Mouse (Mus musculus) midbrain, embryonic 13.5 days (tissue): ENCODE results near the gene Slc44a4. TPM values are rescaled to one million over a fixed set of nuclear protein-coding genes. Genes with fewer than 3 reads are reported as not detected.
"Not testable (repeated sequence)": the region's sequence is repeated elsewhere in the genome, so short reads cannot be mapped to it uniquely, and the experiment has no call there.

Experiments
- ATAC-seq: fragments of 200-750 bp; cut with Nextera tagmentation; 2 replicates; pipeline ENCODE4 v1.8.0; 2017; ENCODE audit warnings: mild to moderate bottlenecking, moderate TSS enrichment, moderate library complexity
- H3K27ac ChIP-seq: fragments of 300-500 bp; sonication (generic); 2 replicates; pipeline ENCODE4 v1.5.1; 2015; ENCODE audit warnings: inconsistent platforms, mild to moderate bottlenecking, moderate library complexity
- H3K27me3 ChIP-seq: fragments of 300-500 bp; sonication (generic); 2 replicates; pipeline ENCODE4 v1.6.1; 2015; ENCODE audit warnings: mild to moderate bottlenecking, inconsistent platforms
- H3K36me3 ChIP-seq: fragments of 300-500 bp; sonication (generic); 2 replicates; pipeline ENCODE4 v1.6.1; 2015; ENCODE audit warnings: mild to moderate bottlenecking, inconsistent platforms
- H3K4me1 ChIP-seq: fragments of 300-500 bp; sonication (generic); replicated peaks from 2 replicates; pipeline ENCODE4 v1.6.1; 2015; ENCODE audit warnings: inconsistent platforms
- H3K4me2 ChIP-seq: fragments of 300-500 bp; sonication (generic); replicated peaks from 2 replicates; pipeline ENCODE4 v1.6.1; 2015; ENCODE audit warnings: moderate library complexity, mild to moderate bottlenecking, inconsistent platforms
- H3K4me3 ChIP-seq: fragments of 300-500 bp; sonication (generic); replicated peaks from 2 replicates; pipeline ENCODE4 v1.5.1; 2015; ENCODE audit warnings: mild to moderate bottlenecking, inconsistent platforms
- H3K9ac ChIP-seq: fragments of 300-500 bp; sonication (generic); replicated peaks from 2 replicates; pipeline ENCODE4 v1.6.1; 2015; ENCODE audit warnings: mild to moderate bottlenecking, inconsistent platforms
- H3K9me3 ChIP-seq: fragments of 300-500 bp; sonication (generic); 2 replicates; pipeline ENCODE4 v1.6.1; 2016; ENCODE audit warnings: mild to moderate bottlenecking, inconsistent platforms
- WGBS: fragments of 180-500 bp; shearing (Covaris S2); methylation state at CpG from one replicate; pipeline ENCODE4 v1.1.7; 2015; 5-methylcytosine and 5-hydroxymethylcytosine counted together
- polyA plus RNA-seq: library from polyadenylated mRNA; unstranded; fragments of >200 nt; fragmentation: Nextera tagmentation; extraction: Ambion mirVana; gene quantifications from 2 replicates; pipeline ENCODE4 v1.2.1, GENCODE M21; 2015

Gene Slc44a4
- polyA plus RNA-seq, 1 experiment from 2014 or later = not detected

- not testable (repeated sequence) for H3K4me2 ChIP-seq, H3K4me3 ChIP-seq, H3K27me3 ChIP-seq, ATAC-seq, H3K27ac ChIP-seq, H3K9me3 ChIP-seq, H3K9ac ChIP-seq
- Histone ChIP-seq H3K36me3 (peaks cover 58% of the 10 kb centered on the region), H3K4me1 (peaks cover 29% of the 10 kb centered on the region)
- WGBS = 97% methylated on average over 9 of the region's 10 CpGs
Observed at GRCm38 (mm10) chr17:34901948-34902347, 12.3 kb upstream of the Slc44a4 start.

DNA sequence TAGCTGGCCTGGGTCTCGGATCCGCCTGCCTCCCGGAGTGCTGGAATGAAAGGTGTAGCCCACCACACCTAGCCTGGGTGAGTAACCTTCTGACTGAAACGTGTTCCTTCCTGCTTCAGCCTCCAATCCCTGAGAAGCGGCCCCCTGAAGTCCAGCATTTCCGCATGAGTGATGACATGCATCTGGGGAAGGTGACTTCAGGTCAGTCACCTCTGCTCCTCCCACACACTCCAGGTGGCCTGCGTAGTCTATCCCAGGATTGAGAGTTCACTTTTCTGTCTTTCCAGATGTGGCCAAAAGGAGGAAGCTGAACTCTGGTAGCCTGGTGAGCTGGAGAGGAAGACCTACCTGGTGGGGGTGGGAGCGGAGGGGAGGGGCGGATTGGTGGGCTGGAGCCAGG, 11.4 kb upstream of the Slc44a4 start:
- no peak for ATAC-seq
- Histone ChIP-seq H3K27me3 (no peaks in the 10 kb centered on the region), H3K4me2 (no peak overlapping the region), H3K36me3 (peaks cover 68% of the 10 kb centered on the region), H3K4me1 (peaks cover 19% of the 10 kb centered on the region), H3K4me3 (no peak overlapping the region), H3K9me3 (no peaks in the 10 kb centered on the region), H3K9ac (no peak overlapping the region), H3K27ac (no peak overlapping the region)
- 91% methylated on average over 9 of the region's 9 CpGs for WGBS

DNA sequence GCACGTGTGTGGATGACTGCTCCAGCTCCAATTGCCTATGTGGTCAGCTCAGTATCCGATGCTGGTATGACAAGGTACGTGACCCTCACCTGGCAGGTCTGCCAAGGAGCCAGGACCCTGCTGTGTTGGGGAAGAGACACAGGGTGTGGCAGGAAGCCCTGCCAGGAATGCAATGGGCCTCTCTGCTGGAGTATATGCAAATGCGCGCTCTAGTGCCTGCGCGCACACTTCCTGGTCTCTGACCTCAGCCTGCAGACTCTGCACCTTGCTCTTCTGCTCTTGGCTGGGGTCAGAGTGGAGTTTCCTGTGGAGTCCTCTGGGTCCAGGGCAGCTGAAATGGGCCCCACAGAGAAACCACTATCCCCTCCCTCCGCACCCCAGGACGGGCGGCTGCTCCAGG, 3.3 kb upstream of the Slc44a4 start:
- Histone ChIP-seq H3K36me3 (peaks cover 82% of the 10 kb centered on the region), H3K4me1 (no peaks in the 10 kb centered on the region), H3K4me3 (no peak overlapping the region), H3K4me2 (no peak overlapping the region), H3K9me3 (no peaks in the 10 kb centered on the region), H3K27ac (no peak overlapping the region), H3K27me3 (no peaks in the 10 kb centered on the region), H3K9ac (no peak overlapping the region)
- WGBS = 95% methylated on average over 10 of the region's 10 CpGs
- no peak for ATAC-seq

GRCm38 (mm10) chr17:34911945-34912351, 2.3 kb upstream of the Slc44a4 start:
- Histone ChIP-seq H3K27me3 (no peaks in the 10 kb centered on the region), H3K9ac (no peak overlapping the region), H3K4me1 (no peaks in the 10 kb centered on the region), H3K27ac (no peak overlapping the region), H3K4me2 (no peak overlapping the region), H3K36me3 (peaks cover 72% of the 10 kb centered on the region), H3K4me3 (no peak overlapping the region), H3K9me3 (no peaks in the 10 kb centered on the region)
- ATAC-seq = peak; percentile 69
- 43% methylated on average over 5 of the region's 5 CpGs for WGBS

DNA sequence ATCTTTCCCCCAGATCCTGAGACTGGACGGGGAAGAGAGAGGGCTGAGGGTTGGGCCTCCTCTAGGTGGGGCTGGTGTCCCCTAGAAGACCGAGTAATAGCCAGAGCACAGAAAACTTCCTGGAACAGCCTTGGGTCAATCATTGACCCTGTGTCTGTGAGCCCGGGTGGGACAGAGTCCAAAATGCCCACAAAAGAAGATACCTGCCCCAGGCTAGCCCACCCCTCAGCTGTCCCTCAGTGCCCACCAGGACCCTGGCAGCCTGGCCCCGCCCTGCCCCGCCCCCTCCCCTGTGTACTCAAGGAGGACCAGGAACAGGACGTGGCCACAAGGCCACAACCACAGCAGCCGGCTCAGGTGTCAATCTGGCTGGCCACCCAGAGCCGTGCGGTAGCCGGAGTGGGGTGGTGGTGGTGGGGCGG, 1.2 kb downstream of the Slc44a4 start:
- H3K36me3 ChIP-seq = peaks cover 38% of the 10 kb centered on the region
- H3K4me2 ChIP-seq = no peak overlapping the region
- no peaks in the 10 kb centered on the region for H3K4me1 ChIP-seq
- H3K4me3 ChIP-seq = no peak overlapping the region
- no peaks in the 10 kb centered on the region for H3K9me3 ChIP-seq
- no peak overlapping the region for H3K27ac ChIP-seq
- 24% methylated on average over 11 of the region's 11 CpGs for WGBS
- peak overlapping the region; percentile 32; the same call in 1 of the 2 replicates for H3K9ac ChIP-seq
- H3K27me3 ChIP-seq = no peaks in the 10 kb centered on the region
- ATAC-seq = no peak

GRCm38 (mm10) chr17:34916316-34916715, 2.0 kb downstream of the Slc44a4 start:
- 83% methylated on average over 5 of the region's 5 CpGs for WGBS
- no peak overlapping the region for H3K4me3 ChIP-seq
- ATAC-seq = no peak
- H3K4me1 ChIP-seq = no peaks in the 10 kb centered on the region
- no peak overlapping the region for H3K9ac ChIP-seq
- H3K27ac ChIP-seq = no peak overlapping the region
- no peaks in the 10 kb centered on the region for H3K27me3 ChIP-seq
- H3K9me3 ChIP-seq = no peaks in the 10 kb centered on the region
- peaks cover 29% of the 10 kb centered on the region for H3K36me3 ChIP-seq
- no peak overlapping the region for H3K4me2 ChIP-seq

DNA sequence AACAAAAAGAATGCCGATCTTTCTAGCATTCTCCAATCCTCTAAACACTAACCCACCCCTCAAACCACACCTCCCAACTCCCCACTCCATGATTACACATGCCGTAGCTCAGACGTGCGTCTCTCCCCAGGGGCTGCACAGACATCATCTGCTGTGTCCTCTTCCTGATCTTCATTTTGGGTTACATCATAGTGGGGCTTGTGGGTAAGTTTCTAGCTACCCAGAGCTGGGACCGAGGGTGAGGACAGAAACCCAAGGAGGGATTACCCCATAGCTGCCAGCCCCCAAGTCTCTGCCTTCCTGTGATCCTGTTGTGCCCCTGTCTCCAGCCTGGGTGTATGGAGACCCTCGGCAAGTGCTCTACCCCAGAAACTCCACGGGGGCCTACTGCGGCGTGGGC, 2.9 kb downstream of the Slc44a4 start:
- Histone ChIP-seq H3K36me3 (peaks cover 20% of the 10 kb centered on the region), H3K4me3 (no peak overlapping the region), H3K9ac (no peak overlapping the region), H3K27ac (no peak overlapping the region), H3K27me3 (no peaks in the 10 kb centered on the region), H3K9me3 (no peaks in the 10 kb centered on the region), H3K4me1 (no peaks in the 10 kb centered on the region), H3K4me2 (no peak overlapping the region)
- ATAC-seq = no peak
- 84% methylated on average over 9 of the region's 9 CpGs for WGBS

GRCm38 (mm10) chr17:34922939-34923338, 8.7 kb downstream of the Slc44a4 start:
- Histone ChIP-seq H3K4me2 (no peak overlapping the region), H3K36me3 (no peaks in the 10 kb centered on the region), H3K27me3 (no peaks in the 10 kb centered on the region), H3K4me3 (no peak overlapping the region), H3K27ac (no peak overlapping the region), H3K9ac (no peak overlapping the region; the same call in 1 of the 2 replicates), H3K9me3 (no peaks in the 10 kb centered on the region), H3K4me1 (no peaks in the 10 kb centered on the region)
- no peak for ATAC-seq
- 48% methylated on average over 6 of the region's 6 CpGs for WGBS

GRCm38 (mm10) chr17:34924258-34924657, 10.0 kb downstream of the Slc44a4 start:
- Histone ChIP-seq H3K36me3 (no peaks in the 10 kb centered on the region), H3K27ac (no peak overlapping the region), H3K4me2 (no peak overlapping the region), H3K9ac (no peak overlapping the region), H3K4me1 (no peaks in the 10 kb centered on the region), H3K4me3 (no peak overlapping the region), H3K9me3 (no peaks in the 10 kb centered on the region), H3K27me3 (no peaks in the 10 kb centered on the region)
- 70% methylated on average over 5 of the region's 5 CpGs for WGBS
- ATAC-seq = no peak

GRCm38 (mm10) chr17:34927306-34928019, 13.2 kb downstream of the Slc44a4 start:
- Histone ChIP-seq H3K4me3 (no peak overlapping the region), H3K9me3 (no peaks in the 10 kb centered on the region), H3K27me3 (no peaks in the 10 kb centered on the region), H3K9ac (no peak overlapping the region), H3K4me2 (no peak overlapping the region), H3K4me1 (peaks cover 12% of the 10 kb centered on the region), H3K27ac (no peak overlapping the region), H3K36me3 (no peaks in the 10 kb centered on the region)
- ATAC-seq = no peak
- 85% methylated on average over 18 of the region's 18 CpGs for WGBS

- no peak overlapping the region for H3K9ac ChIP-seq
- WGBS = 81% methylated on average over 4 of the region's 4 CpGs
- H3K27me3 ChIP-seq = no peaks in the 10 kb centered on the region
- H3K27ac ChIP-seq = no peak overlapping the region
- no peak overlapping the region for H3K4me2 ChIP-seq
- ATAC-seq = no peak
- H3K36me3 ChIP-seq = peaks cover 3% of the 10 kb centered on the region; the same call in 1 of the 2 replicates
- peaks cover 13% of the 10 kb centered on the region for H3K4me1 ChIP-seq
- no peaks in the 10 kb centered on the region for H3K9me3 ChIP-seq
- no peak overlapping the region for H3K4me3 ChIP-seq
Observed at GRCm38 (mm10) chr17:34928841-34929240, 14.6 kb downstream of the Slc44a4 start.

- WGBS = 0% methylated on average over 38 of the region's 38 CpGs
- H3K9ac ChIP-seq = peak within 1 kb of the TSS; percentile 81
- peak within 1 kb of the TSS; percentile 52 for H3K27ac ChIP-seq
- peak; percentile 98 for ATAC-seq
- H3K4me2 ChIP-seq = peak within 1 kb of the TSS; percentile 94
- no peaks in the 10 kb centered on the region for H3K27me3 ChIP-seq
- H3K4me3 ChIP-seq = peak within 1 kb of the TSS; percentile 63
- peaks cover 13% of the 10 kb centered on the region for H3K4me1 ChIP-seq
- peaks cover 18% of the 10 kb centered on the region for H3K36me3 ChIP-seq
- no peaks in the 10 kb centered on the region for H3K9me3 ChIP-seq
Observed at GRCm38 (mm10) chr17:34931061-34931734, 16.9 kb downstream of the Slc44a4 start, which contains the start of gene Neu1. Gene Neu1 (plus strand): TSS chr17:34931253.
